21 mouse cellular contexts compared by ENCODE assay signal in the genomic region with DNA sequence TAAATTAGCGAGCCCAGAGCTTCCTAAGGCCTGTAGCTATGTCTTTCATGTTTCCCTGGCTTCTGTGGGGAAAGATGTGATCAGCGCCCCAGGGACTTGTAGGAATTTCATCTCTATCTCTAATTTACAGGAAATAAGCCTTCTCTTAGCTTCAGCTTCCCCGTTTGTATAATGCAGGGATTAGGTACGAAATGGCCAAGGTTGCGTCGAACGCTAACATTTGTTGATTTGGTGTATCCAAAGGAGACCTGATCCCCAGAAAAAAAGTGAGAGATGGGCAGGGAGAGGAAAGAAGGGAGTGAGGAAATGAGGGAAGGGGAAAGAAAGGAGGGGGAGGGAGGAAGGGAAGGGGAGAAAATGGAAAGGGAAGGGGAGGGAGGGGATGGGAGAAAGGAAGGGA. TPM values are rescaled to one million over a fixed set of nuclear protein-coding genes. Genes with fewer than 3 reads are reported as not detected.
DNase-seq lines count a peak whose midpoint lies in the region; ATAC-seq and TF ChIP-seq lines count a peak whose summit lies in the region.
"Had no signal": no experiment of that assay in that cellular context is flagged by ENCODE, and none has a peak within 500 bp of the region (broad histone marks: within the 10 kb centered on the region; RNA-seq: fewer than 3 reads in every experiment).

No protein-coding gene starts in this region.

- no peak for TF ChIP-seq POLR2A in myocyte (IDR thresholded peaks at IDR 0.05; ENCODE audit: insufficient read length, low read depth)

- no peaks in the 10 kb centered on the region for H3K36me3 ChIP-seq in heart, embryonic 16.5 days (ENCODE audit: control insufficient read depth, insufficient read depth)
- H3K36me3 ChIP-seq in myocyte (ENCODE audit: control insufficient read depth, insufficient read depth), result no peaks in the 10 kb centered on the region
- H3K36me3 ChIP-seq: embryonic facial prominence, embryonic 12.5 days; intestine, embryonic 15.5 days; liver, embryonic 12.5 days; neural tube, embryonic 12.5 days had no signal

- H3ac ChIP-seq in myocyte (ENCODE audit: control insufficient read depth, insufficient read length), result no peak overlapping the region

- no peak overlapping the region for H3K4me2 ChIP-seq in heart, embryonic 16.5 days (ENCODE audit: low read depth, low read length)
- peak overlapping the region; percentile 42 for H3K4me2 ChIP-seq in myocyte (ENCODE audit: low read depth)
- H3K4me2 ChIP-seq: embryonic facial prominence, embryonic 12.5 days; intestine, embryonic 15.5 days; liver, embryonic 12.5 days; midbrain, embryonic 11.5 days; neural tube, embryonic 12.5 days had no signal

- no peak for ATAC-seq in heart, embryonic 16.5 days (replicated peaks; ENCODE audit: extremely low read depth, insufficient read depth, low FRiP score)
- ATAC-seq: forebrain, embryonic 14.5 days; liver, embryonic 12.5 days; liver, postnatal 0 days; midbrain, embryonic 16.5 days had no signal

- H3K27ac ChIP-seq in gastrocnemius, adult 2 months, result peak overlapping the region; percentile 70
- H3K27ac ChIP-seq in heart, embryonic 16.5 days (ENCODE audit: low read length), result peak overlapping the region; percentile 21; the same call in 1 of the 2 replicates
- H3K27ac ChIP-seq: embryonic facial prominence, embryonic 12.5 days; intestine, embryonic 15.5 days; liver, embryonic 12.5 days; neural tube, embryonic 12.5 days; stomach, postnatal 0 days had no signal

- WGBS in heart, embryonic 16.5 days, result 87% methylated on average over 7 of the region's 7 CpGs

- no peak for TF ChIP-seq CTCF in gastrocnemius, adult 2 months (IDR thresholded peaks at IDR 0.05)

- no peaks in the 10 kb centered on the region for H3K9me3 ChIP-seq in heart, embryonic 16.5 days (replicated peaks; ENCODE audit: control insufficient read depth, low read length)
- H3K9me3 ChIP-seq: embryonic facial prominence, embryonic 12.5 days; intestine, embryonic 15.5 days; liver, embryonic 12.5 days; neural tube, embryonic 12.5 days had no signal

- H3K4me3 ChIP-seq in gastrocnemius, adult 2 months, result no peak overlapping the region
- no peak overlapping the region for H3K4me3 ChIP-seq in heart, embryonic 16.5 days (ENCODE audit: low read length)
- H3K4me3 ChIP-seq in myocyte, result no peak overlapping the region
- H3K4me3 ChIP-seq: embryonic facial prominence, embryonic 12.5 days; intestine, embryonic 15.5 days; liver, embryonic 12.5 days; neural tube, embryonic 12.5 days had no signal

- intact Hi-C loops in gastrocnemius, adult 2 months (cut with DNase I), result loop anchor here (5.0 to 10.0 kb wide), 2 partner anchors 55 to 97 kb away; a partner anchor contains a TSS
- intact Hi-C loops in heart, postnatal 25 days (cut with DNase I), result no loop called here

- H3K79me2 ChIP-seq in myocyte (ENCODE audit: control insufficient read depth, insufficient read depth), result no peaks in the 10 kb centered on the region

- no peak overlapping the region for H3K9ac ChIP-seq in heart, embryonic 16.5 days (ENCODE audit: low read length)
- H3K9ac ChIP-seq: embryonic facial prominence, embryonic 12.5 days; intestine, embryonic 15.5 days; liver, embryonic 12.5 days; liver, postnatal 0 days; neural tube, embryonic 12.5 days had no signal

- H3K27me3 ChIP-seq in heart, embryonic 16.5 days (ENCODE audit: control insufficient read depth, insufficient read depth, low read length), result no peaks in the 10 kb centered on the region
- no peaks in the 10 kb centered on the region for H3K27me3 ChIP-seq in myocyte (ENCODE audit: control insufficient read depth, insufficient read depth, insufficient read length)
- H3K27me3 ChIP-seq: embryonic facial prominence, embryonic 12.5 days; intestine, embryonic 15.5 days; liver, embryonic 12.5 days; neural tube, embryonic 12.5 days; Patski had no signal

- H3K4me1 ChIP-seq in heart, embryonic 16.5 days (ENCODE audit: control insufficient read depth, insufficient read depth, low read length), result 0 out of 2 replicates have a peak, but pooled peaks cover 3% of the 10 kb centered on the region
- H3K4me1 ChIP-seq: embryonic facial prominence, embryonic 12.5 days; intestine, embryonic 15.5 days; liver, embryonic 12.5 days; neural tube, embryonic 12.5 days had no signal

- DNase-seq in gastrocnemius, adult 2 months, result no peak
- no peak for DNase-seq in gastrocnemius, adult 8-10 months (ENCODE audit: low spot score in 2 of 2)
- no peak for DNase-seq in heart, postnatal 25 days (ENCODE audit: low spot score)
- peak; percentile 40 for DNase-seq in cerebellum, adult 8-10 months
- DNase-seq in urinary bladder, adult 2 months (ENCODE audit: low spot score), result no peak
- DNase-seq: embryo, embryonic 11 days; layer of hippocampus, postnatal 36 days; liver, postnatal 0 days; thymus, adult 18-20 months; thymus, postnatal 25 days had no signal

TF ChIP-seq in myocyte, 11 proteins besides CTCF, POLR2A, EP300 and RAD21:
- no peak for TF ChIP-seq POLR2AphosphoS2 (IDR thresholded peaks at IDR 0.05; ENCODE audit: insufficient read length, low read depth)
- TF ChIP-seq USF1 (IDR thresholded peaks at IDR 0.05; ENCODE audit: low read depth), result no peak
- no peak for TF ChIP-seq REST (IDR thresholded peaks at IDR 0.05; ENCODE audit: insufficient read depth, insufficient read length)
- TF ChIP-seq CEBPB (IDR thresholded peaks at IDR 0.05; ENCODE audit: insufficient read depth, poor library complexity, severe bottlenecking), result no peak
- TF ChIP-seq TCF12 (IDR thresholded peaks at IDR 0.05; ENCODE audit: insufficient read depth, poor library complexity, severe bottlenecking), result no peak
- no peak for TF ChIP-seq E2F4 (IDR thresholded peaks at IDR 0.05; ENCODE audit: insufficient read depth)
- TF ChIP-seq MYOD1 (IDR thresholded peaks at IDR 0.05; ENCODE audit: control insufficient read depth in 1 of 3, insufficient read length in 2 of 3, low read depth in 2 of 3), result no peak
- TF ChIP-seq SRF (IDR thresholded peaks at IDR 0.05; ENCODE audit: control insufficient read depth, insufficient read length, low read depth), result no peak
- no peak for TF ChIP-seq TCF3 (IDR thresholded peaks at IDR 0.05; ENCODE audit: insufficient read length, low read depth)
- no peak for TF ChIP-seq MYOG (IDR thresholded peaks at IDR 0.05; ENCODE audit: control insufficient read depth in 1 of 3, insufficient read depth in 1 of 3, insufficient read length in 2 of 3, low read depth in 2 of 3)
- no peak for TF ChIP-seq MAX (IDR thresholded peaks at IDR 0.05; ENCODE audit: low read depth)
TF ChIP-seq in myocyte: peak in this region for 0.

RNA-seq across cellular contexts. Expression of a gene that starts 54.5 kb away (rescaled TPM):
- 10 to 100 TPM; 20.4 to 28.2 TPM for total RNA-seq in gastrocnemius, adult 2 months (2021)
- total RNA-seq in gastrocnemius, adult 8-10 months (2022), result 10 to 100 TPM; 12.4 to 19.9 (median 19.0) TPM
- polyA plus RNA-seq in heart, embryonic 16.5 days (2015; fragmentation: Nextera tagmentation; extraction: Ambion mirVana), result 356 and 357 TPM in 2 replicates
- 10 to 100 TPM; 65.3 to 81.2 TPM for total RNA-seq in heart, postnatal 25 days (2021)
- 156 TPM for polyA plus RNA-seq in myocyte (2012; fragmentation: generic; extraction: Trizol)
- 195 and 205 TPM in 2 replicates for polyA plus RNA-seq in urinary bladder, adult 2 months (2012; rRNA removed)
